Mouse (Mus musculus) liver, adult 2 months (tissue): ENCODE measurements around the gene Aim2. TPM values are rescaled to one million over a fixed set of nuclear protein-coding genes. Genes with fewer than 3 reads are reported as not detected.

ENCODE experiments used
- DNase-seq: peaks from one replicate; pipeline ENCODE4 v3.0.0-alpha.2; 2011; ENCODE audit warnings: low read depth, low spot score; ENCODE audit errors: extremely low read depth
- H3K27ac ChIP-seq: fragments of 200-500 bp; replicated peaks from 2 replicates; pipeline ENCODE4 v1.5.1; 2012; ENCODE audit warnings: low read depth, mild to moderate bottlenecking, control low read depth, inconsistent platforms, low read length; ENCODE audit not compliant: insufficient read depth
- H3K27me3 ChIP-seq: fragments of 200-500 bp; 2 replicates; pipeline ENCODE4 v1.6.1; 2012; ENCODE audit warnings: mild to moderate bottlenecking, moderate library complexity, low read length, inconsistent platforms; ENCODE audit not compliant: control insufficient read depth, insufficient read depth
- H3K36me3 ChIP-seq: fragments of 200-500 bp; 2 replicates; pipeline ENCODE4 v1.6.1; 2012; ENCODE audit warnings: low read length, inconsistent platforms; ENCODE audit not compliant: control insufficient read depth, insufficient read depth
- H3K4me1 ChIP-seq: fragments of 200-500 bp; 2 replicates; pipeline ENCODE4 v1.6.1; 2011; ENCODE audit warnings: low read length; ENCODE audit not compliant: control insufficient read depth, insufficient read depth
- H3K4me3 ChIP-seq: fragments of 200-500 bp; 2 replicates; pipeline ENCODE4 v1.5.1; 2011; ENCODE audit warnings: low read depth, mild to moderate bottlenecking, control low read depth, low read length, moderate library complexity; ENCODE audit not compliant: insufficient read depth
- H3K79me2 ChIP-seq: fragments of 200-500 bp; 2 replicates; pipeline ENCODE4 v1.6.1; 2012; ENCODE audit warnings: inconsistent platforms, mild to moderate bottlenecking, low read length, moderate library complexity; ENCODE audit not compliant: control insufficient read depth, insufficient read depth
- H3K9ac ChIP-seq: fragments of 200-500 bp; 2 replicates; pipeline ENCODE4 v1.6.1; 2012; ENCODE audit warnings: low read depth, mild to moderate bottlenecking, control low read depth, inconsistent platforms, low read length
- CTCF ChIP-seq: fragments of 200-500 bp; IDR thresholded peaks from 2 replicates; pipeline ENCODE4 v1.5.1; 2011; ENCODE audit warnings: low read depth, low read length, control low read depth
- POLR2A ChIP-seq: fragments of 200-500 bp; IDR thresholded peaks from 2 replicates; pipeline ENCODE4 v1.6.1; 2011; ENCODE audit warnings: low read length, control low read depth; ENCODE audit not compliant: insufficient read depth; ENCODE audit errors: extremely low read depth
- WGBS: fragments of 180-500 bp; shearing (Covaris S2); methylation state at CpG from one replicate; pipeline ENCODE4 v1.1.7; 2018; 5-methylcytosine and 5-hydroxymethylcytosine counted together
- polyA plus RNA-seq: library from polyadenylated mRNA; depleted of rRNA; stranded (reverse); fragments of >200 nt; gene quantifications from 2 replicates; pipeline ENCODE4 v1.2.3, GENCODE M21; 2012
- total RNA-seq: library from RNA; depleted of rRNA; stranded (reverse); fragments of >200 nt; gene quantifications from 2 replicates; pipeline ENCODE4 v1.2.3, GENCODE M21; 2014

The Aim2 gene
- total and polyA plus RNA-seq, 2 experiments, result 0.44 to 3.0 TPM

GRCm38 (mm10) chr1:173329185-173329584 lies 21.5 kb upstream of the Aim2 start:
- Histone ChIP-seq H3K4me1 (no peaks in the 10 kb centered on the region), H3K27me3 (no peaks in the 10 kb centered on the region), H3K79me2 (no peaks in the 10 kb centered on the region), H3K27ac (no peak overlapping the region; the same call in 1 of the 2 replicates), H3K4me3 (no peak overlapping the region), H3K9ac (no peak overlapping the region), H3K36me3 (no peaks in the 10 kb centered on the region)
- 14% methylated on average over 4 of the region's 4 CpGs for WGBS
- no peak for DNase-seq
- no peak for TF ChIP-seq POLR2A
- TF ChIP-seq CTCF, result no peak

DNA sequence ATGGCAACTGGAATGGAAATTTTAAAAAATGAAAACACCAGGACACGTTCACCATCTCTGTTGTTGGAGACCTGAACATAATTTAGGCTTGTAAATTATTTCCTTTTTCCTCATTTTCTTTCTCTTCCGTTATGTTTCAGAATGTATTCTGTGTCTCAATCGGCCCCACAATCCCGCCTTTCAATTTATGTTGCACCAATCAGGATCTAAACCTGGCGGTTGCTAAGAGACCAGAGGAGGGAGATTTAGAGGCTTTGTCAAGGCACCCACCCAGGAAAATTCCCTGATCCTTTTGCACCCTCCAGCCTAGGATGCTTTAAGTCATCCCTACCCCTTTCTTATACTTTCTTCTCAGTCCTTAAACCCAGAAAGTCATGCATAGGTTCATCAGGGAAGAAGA lies 20.9 kb upstream of the Aim2 start:
- TF ChIP-seq CTCF (no peak), POLR2A (no peak)
- H3K9ac ChIP-seq, result no peak overlapping the region
- H3K36me3 ChIP-seq, result no peaks in the 10 kb centered on the region
- H3K27ac ChIP-seq, result no peak overlapping the region
- H3K4me3 ChIP-seq, result no peak overlapping the region
- H3K79me2 ChIP-seq, result no peaks in the 10 kb centered on the region
- DNase-seq, result no peak
- 77% methylated on average over 5 of the region's 5 CpGs for WGBS
- H3K27me3 ChIP-seq, result no peaks in the 10 kb centered on the region
- no peaks in the 10 kb centered on the region for H3K4me1 ChIP-seq

GRCm38 (mm10) chr1:173332418-173332817 lies 18.3 kb upstream of the Aim2 start:
- WGBS, result 87% methylated on average over 5 of the region's 5 CpGs
- Histone ChIP-seq H3K27me3 (no peaks in the 10 kb centered on the region), H3K36me3 (no peaks in the 10 kb centered on the region), H3K4me1 (no peaks in the 10 kb centered on the region), H3K79me2 (no peaks in the 10 kb centered on the region), H3K27ac (no peak overlapping the region), H3K9ac (no peak overlapping the region), H3K4me3 (no peak overlapping the region)
- DNase-seq, result no peak
- no peak for TF ChIP-seq POLR2A

GRCm38 (mm10) chr1:173333312-173334253 lies 17.1 kb upstream of the Aim2 start, which contains the start of gene Ackr1:
Gene Ackr1 (minus strand): TSS chr1:173333750.
- no peak for DNase-seq
- Histone ChIP-seq H3K9ac (no peak within 1 kb of the TSS), H3K27me3 (no peaks in the 10 kb centered on the region), H3K4me1 (no peaks in the 10 kb centered on the region), H3K4me3 (no peak within 1 kb of the TSS), H3K27ac (no peak within 1 kb of the TSS), H3K36me3 (no peaks in the 10 kb centered on the region), H3K79me2 (no peaks in the 10 kb centered on the region)
- no peak for TF ChIP-seq POLR2A
- no peak for TF ChIP-seq CTCF
- 55% methylated on average over 9 of the region's 9 CpGs for WGBS

DNA sequence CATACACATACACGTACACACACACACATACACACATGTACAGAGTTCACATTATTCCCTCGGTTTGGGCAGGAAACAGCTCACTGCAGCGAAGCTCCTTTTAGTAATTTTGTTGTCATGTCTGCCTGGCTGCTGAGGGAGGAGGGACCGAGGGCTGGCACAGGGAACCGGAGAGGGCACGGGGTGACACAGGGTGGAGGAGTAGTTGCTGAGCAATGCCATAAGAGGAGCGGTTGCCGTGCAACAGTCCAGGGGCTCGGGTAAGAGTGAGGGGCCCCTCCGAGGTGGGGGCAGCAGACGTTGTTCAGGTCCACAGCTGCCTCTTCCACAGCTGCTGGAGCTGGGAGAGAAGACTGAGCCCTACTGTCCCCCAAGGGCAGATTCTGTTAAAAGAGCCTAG lies 14.8 kb upstream of the Aim2 start:
- Histone ChIP-seq H3K9ac (no peak overlapping the region), H3K4me1 (no peaks in the 10 kb centered on the region), H3K79me2 (no peaks in the 10 kb centered on the region), H3K36me3 (no peaks in the 10 kb centered on the region), H3K27ac (no peak overlapping the region), H3K4me3 (no peak overlapping the region), H3K27me3 (no peaks in the 10 kb centered on the region)
- 71% methylated on average over 11 of the region's 11 CpGs for WGBS
- no peak for TF ChIP-seq CTCF
- TF ChIP-seq POLR2A, result no peak
- DNase-seq, result no peak

GRCm38 (mm10) chr1:173337008-173337407 lies 13.7 kb upstream of the Aim2 start:
- Histone ChIP-seq H3K79me2 (no peaks in the 10 kb centered on the region), H3K36me3 (no peaks in the 10 kb centered on the region), H3K27me3 (no peaks in the 10 kb centered on the region), H3K27ac (no peak overlapping the region), H3K9ac (no peak overlapping the region), H3K4me1 (no peaks in the 10 kb centered on the region), H3K4me3 (no peak overlapping the region)
- no peak for DNase-seq
- TF ChIP-seq POLR2A (no peak), CTCF (no peak)
- WGBS, result 92% methylated on average over 10 of the region's 10 CpGs
